Mouse (Mus musculus): Measurements from ENCODE around the gene Ambra1. TPM values are rescaled to one million over a fixed set of nuclear protein-coding genes. Genes with fewer than 3 reads are reported as not detected.

Gene Ambra1
- polyA plus RNA-seq, 1 experiment = 45.3 TPM

GRCm38 (mm10) chr2:91876000-91876805, 146.3 kb downstream of the Ambra1 start:
- TF ChIP-seq POLR2A (IDR thresholded peaks at IDR 0.05; ENCODE audit: borderline replicate concordance, extremely low read depth, insufficient read depth, insufficient read length, poor library complexity, severe bottlenecking) = no peak
- TF ChIP-seq CTCF (IDR thresholded peaks at IDR 0.05; ENCODE audit: borderline replicate concordance, extremely low read depth, insufficient read depth, insufficient read length) = no peak
- no peak for DNase-seq (ENCODE audit: low read depth)

DNA sequence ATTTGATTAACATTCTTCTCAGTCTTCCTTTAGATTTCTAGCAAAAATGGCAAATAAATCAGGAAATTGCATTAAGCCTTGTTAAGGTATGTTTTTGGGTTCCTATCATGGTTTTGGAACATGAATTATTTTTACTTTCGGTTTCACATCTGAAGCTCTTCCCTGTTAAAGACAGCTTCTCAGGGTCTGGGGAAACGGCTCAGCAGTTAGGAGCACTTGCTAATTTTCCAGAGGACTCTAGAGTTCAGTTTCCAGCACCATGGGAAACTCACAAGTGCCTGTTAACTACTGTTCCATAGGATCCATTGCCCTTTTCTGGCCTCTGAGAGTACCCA, 146.8 kb downstream of the Ambra1 start:
- DNase-seq (ENCODE audit: low read depth) = no peak
- TF ChIP-seq POLR2A (IDR thresholded peaks at IDR 0.05; ENCODE audit: borderline replicate concordance, extremely low read depth, insufficient read depth, insufficient read length, poor library complexity, severe bottlenecking) (no peak), CTCF (IDR thresholded peaks at IDR 0.05; ENCODE audit: borderline replicate concordance, extremely low read depth, insufficient read depth, insufficient read length) (no peak)

DNA sequence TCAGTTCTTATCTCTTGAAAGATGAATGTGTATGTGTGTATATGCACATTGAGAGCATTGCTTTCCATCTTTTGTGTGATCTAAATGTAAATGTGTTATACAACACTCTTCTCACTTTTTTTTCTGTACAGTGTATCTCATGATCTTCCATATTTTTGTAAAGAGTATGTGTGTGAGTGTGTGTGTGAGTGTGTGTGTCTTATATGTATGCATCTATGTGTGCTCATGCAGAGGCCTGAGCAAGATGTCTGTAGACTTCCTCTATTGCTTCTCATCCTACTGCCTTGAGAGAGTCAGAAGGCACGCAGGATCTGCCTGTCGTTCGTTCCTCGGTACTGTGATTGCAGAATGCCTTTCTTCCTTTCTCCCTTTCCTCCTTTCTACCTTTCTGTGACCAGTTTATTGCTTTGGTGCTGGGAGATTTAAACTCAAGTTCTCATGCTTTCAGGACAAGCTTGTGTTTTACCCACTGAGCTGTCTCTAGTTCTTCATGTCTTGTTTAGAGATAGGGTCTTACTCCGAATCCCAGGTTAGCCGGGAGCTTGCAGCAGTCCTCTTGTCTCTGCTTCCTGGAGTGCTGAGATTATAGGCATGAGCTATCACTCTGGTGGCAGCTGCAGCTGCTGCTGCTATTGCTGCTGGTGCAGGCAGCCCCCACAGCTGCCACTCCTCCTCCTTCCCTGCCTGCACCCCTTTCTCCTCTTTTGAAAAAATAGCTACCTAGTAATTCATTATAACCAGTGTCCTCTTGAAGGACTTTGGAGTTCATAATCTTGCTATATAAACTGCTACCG, 148.7 kb downstream of the Ambra1 start:
- TF ChIP-seq POLR2A (IDR thresholded peaks at IDR 0.05; ENCODE audit: borderline replicate concordance, extremely low read depth, insufficient read depth, insufficient read length, poor library complexity, severe bottlenecking) (no peak), CTCF (IDR thresholded peaks at IDR 0.05; ENCODE audit: borderline replicate concordance, extremely low read depth, insufficient read depth, insufficient read length) (no peak)
- DNase-seq (ENCODE audit: low read depth) = peak; percentile 65

DNA sequence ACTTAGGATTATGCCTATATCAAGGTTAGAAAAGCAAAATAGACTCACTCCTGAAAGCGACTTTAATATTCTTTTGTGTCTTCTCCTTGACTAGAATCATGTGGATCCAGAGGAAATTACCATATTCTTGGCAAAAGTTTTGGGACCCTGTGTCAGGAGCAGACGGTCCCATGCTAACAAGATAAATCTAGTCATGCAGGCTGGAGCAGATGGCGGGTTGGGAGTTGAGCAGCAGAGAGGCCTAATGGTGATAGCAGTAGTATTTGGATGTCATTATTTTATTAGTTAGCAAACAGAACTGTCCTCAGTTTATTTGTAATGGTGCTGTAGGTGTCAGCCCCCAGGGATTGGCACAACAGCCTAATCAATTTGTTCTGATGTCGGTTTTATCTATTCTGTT, 154.0 kb downstream of the Ambra1 start:
- TF ChIP-seq POLR2A (IDR thresholded peaks at IDR 0.05; ENCODE audit: borderline replicate concordance, extremely low read depth, insufficient read depth, insufficient read length, poor library complexity, severe bottlenecking) (no peak), CTCF (IDR thresholded peaks at IDR 0.05; ENCODE audit: borderline replicate concordance, extremely low read depth, insufficient read depth, insufficient read length) (no peak)
- peak; percentile 68 for DNase-seq (ENCODE audit: low read depth)

DNA sequence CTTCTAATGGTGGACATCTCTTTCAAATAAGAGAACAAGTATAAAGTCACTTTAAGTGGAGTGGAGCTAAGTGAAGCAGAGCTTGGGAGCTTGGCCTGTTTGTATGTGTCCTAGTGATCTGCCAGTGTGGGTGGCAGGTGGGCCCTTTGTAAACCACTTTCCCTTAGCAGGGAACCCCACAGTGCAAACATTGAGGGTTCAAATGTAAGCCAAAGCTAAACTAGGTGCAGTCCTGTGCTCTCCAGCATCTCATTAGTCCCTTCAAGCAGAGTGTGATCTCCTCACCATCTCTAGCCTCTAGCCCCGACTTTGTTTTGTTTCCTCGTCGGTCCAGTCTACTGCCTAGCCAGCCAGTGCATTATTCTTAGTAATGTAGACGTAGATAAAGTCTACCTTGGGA, 154.7 kb downstream of the Ambra1 start:
- TF ChIP-seq CTCF (IDR thresholded peaks at IDR 0.05; ENCODE audit: borderline replicate concordance, extremely low read depth, insufficient read depth, insufficient read length) (no peak), POLR2A (IDR thresholded peaks at IDR 0.05; ENCODE audit: borderline replicate concordance, extremely low read depth, insufficient read depth, insufficient read length, poor library complexity, severe bottlenecking) (no peak)
- no peak for DNase-seq (ENCODE audit: low read depth)

DNA sequence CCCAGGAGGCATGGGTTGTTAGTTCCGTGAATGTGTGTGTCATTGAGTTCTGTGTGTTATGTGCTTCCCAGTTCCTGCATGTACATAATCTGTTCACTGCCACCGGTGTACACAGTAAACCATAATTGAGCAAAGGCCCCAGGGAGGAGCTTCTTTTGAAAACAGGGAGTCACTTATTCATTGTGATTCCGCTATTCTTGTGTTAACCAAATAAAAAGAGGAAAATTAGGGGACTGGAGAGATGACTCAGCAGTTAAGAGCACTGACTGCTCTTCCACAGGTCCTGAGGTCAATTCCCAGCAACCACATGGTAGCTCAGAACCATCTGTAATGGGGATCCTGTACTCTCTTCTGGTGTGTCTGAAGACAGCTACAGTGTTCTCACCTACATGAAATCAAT, 164.8 kb downstream of the Ambra1 start:
- TF ChIP-seq POLR2A (IDR thresholded peaks at IDR 0.05; ENCODE audit: borderline replicate concordance, extremely low read depth, insufficient read depth, insufficient read length, poor library complexity, severe bottlenecking) (no peak), CTCF (IDR thresholded peaks at IDR 0.05; ENCODE audit: borderline replicate concordance, extremely low read depth, insufficient read depth, insufficient read length) (no peak)
- no peak for DNase-seq (ENCODE audit: low read depth)

DNA sequence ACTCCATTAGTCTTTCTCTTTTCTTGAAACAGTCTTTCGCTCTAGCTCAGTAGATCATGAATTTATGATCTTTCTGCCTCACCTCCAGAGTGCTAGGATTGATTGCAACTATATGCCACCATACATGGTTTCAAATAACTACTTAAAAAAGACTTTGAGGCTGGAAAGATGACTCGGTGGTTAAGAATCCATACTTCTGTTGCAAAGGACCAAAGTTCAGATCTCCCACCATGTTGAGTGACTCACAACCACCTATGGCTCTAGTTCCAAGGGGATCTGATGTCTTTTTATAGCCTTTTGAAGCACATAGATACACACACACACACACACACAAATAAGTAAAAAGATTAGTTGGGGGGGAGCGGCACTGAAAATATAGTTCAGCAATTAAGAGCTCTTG, 165.5 kb downstream of the Ambra1 start:
- DNase-seq (ENCODE audit: low read depth) = no peak
- TF ChIP-seq POLR2A (IDR thresholded peaks at IDR 0.05; ENCODE audit: borderline replicate concordance, extremely low read depth, insufficient read depth, insufficient read length, poor library complexity, severe bottlenecking) = no peak
- no peak for TF ChIP-seq CTCF (IDR thresholded peaks at IDR 0.05; ENCODE audit: borderline replicate concordance, extremely low read depth, insufficient read depth, insufficient read length)

DNA sequence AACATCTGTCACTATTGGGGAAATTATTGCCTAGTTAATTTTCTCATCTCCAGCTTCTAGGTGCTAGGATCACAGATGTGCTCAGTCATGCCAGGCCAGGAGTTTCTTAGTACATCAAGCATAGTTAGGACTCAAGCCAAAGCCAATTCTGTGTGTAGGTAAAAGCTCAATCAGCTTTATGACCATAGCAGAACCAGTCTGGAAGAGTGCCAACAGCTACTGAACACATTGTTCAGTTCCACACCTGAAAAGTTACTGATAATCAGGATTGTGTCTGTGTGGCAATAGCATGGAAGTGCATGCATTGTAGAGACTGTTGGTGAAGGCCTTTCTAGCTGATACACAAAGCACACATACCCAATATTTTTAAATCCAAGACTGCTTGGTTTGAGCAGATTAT, 168.0 kb downstream of the Ambra1 start:
- TF ChIP-seq CTCF (IDR thresholded peaks at IDR 0.05; ENCODE audit: borderline replicate concordance, extremely low read depth, insufficient read depth, insufficient read length) (no peak), POLR2A (IDR thresholded peaks at IDR 0.05; ENCODE audit: borderline replicate concordance, extremely low read depth, insufficient read depth, insufficient read length, poor library complexity, severe bottlenecking) (no peak)
- DNase-seq (ENCODE audit: low read depth) = no peak

GRCm38 (mm10) chr2:91899141-91899540, 169.2 kb downstream of the Ambra1 start:
- TF ChIP-seq POLR2A (IDR thresholded peaks at IDR 0.05; ENCODE audit: borderline replicate concordance, extremely low read depth, insufficient read depth, insufficient read length, poor library complexity, severe bottlenecking) (no peak), CTCF (IDR thresholded peaks at IDR 0.05; ENCODE audit: borderline replicate concordance, extremely low read depth, insufficient read depth, insufficient read length) (no peak)
- no peak for DNase-seq (ENCODE audit: low read depth)

DNA sequence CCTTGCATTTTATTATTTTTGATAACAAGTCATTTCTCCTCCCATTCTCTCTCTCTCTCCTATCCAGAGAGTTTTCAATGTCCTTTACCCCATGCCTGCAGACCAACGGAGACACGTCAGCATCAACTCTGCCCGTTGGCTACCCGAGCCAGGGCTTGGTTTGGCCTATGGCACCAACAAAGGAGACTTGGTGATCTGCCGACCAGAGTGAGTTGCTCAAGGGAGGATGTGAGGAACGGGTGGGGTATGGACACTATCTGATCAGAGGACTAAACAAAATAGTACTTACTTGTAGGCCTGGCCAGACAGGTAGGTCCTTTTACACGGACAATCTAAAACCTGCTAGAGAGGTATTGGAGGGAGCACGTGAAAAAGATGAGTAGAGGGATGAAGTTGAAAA, 170.5 kb downstream of the Ambra1 start:
- DNase-seq (ENCODE audit: low read depth) = no peak
- TF ChIP-seq CTCF (IDR thresholded peaks at IDR 0.05; ENCODE audit: borderline replicate concordance, extremely low read depth, insufficient read depth, insufficient read length) (no peak), POLR2A (IDR thresholded peaks at IDR 0.05; ENCODE audit: borderline replicate concordance, extremely low read depth, insufficient read depth, insufficient read length, poor library complexity, severe bottlenecking) (no peak)

- peak; percentile 19 for DNase-seq (ENCODE audit: low read depth)
- TF ChIP-seq POLR2A (IDR thresholded peaks at IDR 0.05; ENCODE audit: borderline replicate concordance, extremely low read depth, insufficient read depth, insufficient read length, poor library complexity, severe bottlenecking) = no peak
- no peak for TF ChIP-seq CTCF (IDR thresholded peaks at IDR 0.05; ENCODE audit: borderline replicate concordance, extremely low read depth, insufficient read depth, insufficient read length)
These were observed 172.4 kb downstream of the Ambra1 start for GRCm38 (mm10) chr2:91902336-91902735.
